Mouse (Mus musculus): Measurements from ENCODE around the gene Usp22. TPM values are rescaled to one million over a fixed set of nuclear protein-coding genes. Genes with fewer than 3 reads are reported as not detected.

Gene Usp22
- polyA plus RNA-seq (2016; fragmentation: Nextera tagmentation; extraction: Ambion mirVana), result 139 and 168 TPM in 2 replicates

- no peaks in the 10 kb centered on the region; the same call in 1 of the 2 replicates for H3K27me3 ChIP-seq (ENCODE audit: low read depth, poor library complexity, severe bottlenecking)
- WGBS, result under 1% methylated on average over 69 of the region's 69 CpGs
- H3K9me3 ChIP-seq (replicated peaks), result no peaks in the 10 kb centered on the region
- H3K36me3 ChIP-seq, result peaks cover 16% of the 10 kb centered on the region
- DNase-seq (ENCODE audit: low spot score), result peak; percentile 97
- H3K4me1 ChIP-seq, result peaks cover 21% of the 10 kb centered on the region
- peak within 1 kb of the TSS; percentile 78 for H3K4me3 ChIP-seq
- H3K27ac ChIP-seq, result peak within 1 kb of the TSS; percentile 98
These were observed at the start of gene Usp22 for GRCm38 (mm10) chr11:61174821-61175658. Gene Usp22, minus strand, starts transcription at chr11:61175055.

- WGBS, result 80% methylated on average over 6 of the region's 6 CpGs
- H3K27me3 ChIP-seq (ENCODE audit: low read depth, poor library complexity, severe bottlenecking), result no peaks in the 10 kb centered on the region
- DNase-seq (ENCODE audit: low spot score), result no peak
- no peaks in the 10 kb centered on the region for H3K9me3 ChIP-seq (replicated peaks)
- H3K4me3 ChIP-seq, result no peak overlapping the region
- no peak overlapping the region for H3K27ac ChIP-seq
- H3K36me3 ChIP-seq, result no peaks in the 10 kb centered on the region
- no peaks in the 10 kb centered on the region; the same call in 1 of the 2 replicates for H3K4me1 ChIP-seq
These were observed 49.4 kb upstream of the Usp22 start for GRCm38 (mm10) chr11:61224234-61224744.

GRCm38 (mm10) chr11:61222971-61223745 lies 48.3 kb upstream of the Usp22 start:
- H3K27me3 ChIP-seq (ENCODE audit: low read depth, poor library complexity, severe bottlenecking), result no peaks in the 10 kb centered on the region
- no peaks in the 10 kb centered on the region for H3K9me3 ChIP-seq (replicated peaks)
- 92% methylated on average over 9 of the region's 9 CpGs for WGBS
- DNase-seq (ENCODE audit: low spot score), result no peak
- no peaks in the 10 kb centered on the region; the same call in 1 of the 2 replicates for H3K4me1 ChIP-seq
- no peaks in the 10 kb centered on the region for H3K36me3 ChIP-seq
- H3K27ac ChIP-seq, result no peak overlapping the region
- no peak overlapping the region for H3K4me3 ChIP-seq

- no peak overlapping the region for H3K27ac ChIP-seq
- no peaks in the 10 kb centered on the region for H3K36me3 ChIP-seq
- no peaks in the 10 kb centered on the region for H3K27me3 ChIP-seq (ENCODE audit: low read depth, poor library complexity, severe bottlenecking)
- no peaks in the 10 kb centered on the region for H3K9me3 ChIP-seq (replicated peaks)
- H3K4me3 ChIP-seq, result no peak overlapping the region
- DNase-seq (ENCODE audit: low spot score), result no peak
- WGBS, result 41% methylated on average over 1 of the region's 1 CpGs
- no peaks in the 10 kb centered on the region; the same call in 1 of the 2 replicates for H3K4me1 ChIP-seq
These were observed 47.2 kb upstream of the Usp22 start for GRCm38 (mm10) chr11:61222007-61222406.

GRCm38 (mm10) chr11:61220156-61220881 lies 45.5 kb upstream of the Usp22 start:
- whole genome bisulfite sequencing, result 72% methylated on average over 9 of the region's 9 CpGs
- H3K36me3 ChIP-seq, result no peaks in the 10 kb centered on the region
- H3K9me3 ChIP-seq (replicated peaks), result no peaks in the 10 kb centered on the region
- H3K4me3 ChIP-seq, result no peak overlapping the region
- H3K4me1 ChIP-seq, result no peaks in the 10 kb centered on the region; the same call in 1 of the 2 replicates
- H3K27me3 ChIP-seq (ENCODE audit: low read depth, poor library complexity, severe bottlenecking), result no peaks in the 10 kb centered on the region
- no peak overlapping the region for H3K27ac ChIP-seq
- DNase-seq (ENCODE audit: low spot score), result no peak

GRCm38 (mm10) chr11:61215936-61216335 lies 41.1 kb upstream of the Usp22 start:
- no peaks in the 10 kb centered on the region for H3K36me3 ChIP-seq
- H3K27ac ChIP-seq, result no peak overlapping the region
- 84% methylated on average over 3 of the region's 3 CpGs for WGBS
- no peaks in the 10 kb centered on the region for H3K9me3 ChIP-seq (replicated peaks)
- H3K4me1 ChIP-seq, result no peaks in the 10 kb centered on the region
- no peak overlapping the region for H3K4me3 ChIP-seq
- H3K27me3 ChIP-seq (ENCODE audit: low read depth, poor library complexity, severe bottlenecking), result peaks cover 32% of the 10 kb centered on the region
- DNase-seq (ENCODE audit: low spot score), result no peak

GRCm38 (mm10) chr11:61212102-61212501 lies 37.2 kb upstream of the Usp22 start:
- Histone ChIP-seq H3K4me3 (no peak overlapping the region), H3K27ac (no peak overlapping the region), H3K36me3 (no peaks in the 10 kb centered on the region), H3K27me3 (ENCODE audit: low read depth, poor library complexity, severe bottlenecking) (peaks cover 57% of the 10 kb centered on the region), H3K4me1 (peaks cover 10% of the 10 kb centered on the region), H3K9me3 (replicated peaks) (no peaks in the 10 kb centered on the region)
- DNase-seq (ENCODE audit: low spot score), result peak; percentile 37
- 35% methylated on average over 20 of the region's 20 CpGs for WGBS

- no peak overlapping the region for H3K4me3 ChIP-seq
- 0 out of 2 replicates have a peak overlapping the region, but pooled peaks have one; percentile 59 for H3K27ac ChIP-seq
These were observed 33.5 kb upstream of the Usp22 start for GRCm38 (mm10) chr11:61208316-61208715.

GRCm38 (mm10) chr11:61207487-61208246 lies 32.8 kb upstream of the Usp22 start, which contains the start of gene Aldh3a1:
Gene Aldh3a1, plus strand, starts transcription at chr11:61207537.
- Histone ChIP-seq H3K36me3 (no peaks in the 10 kb centered on the region), H3K4me3 (no peak within 1 kb of the TSS), H3K4me1 (peaks cover 15% of the 10 kb centered on the region), H3K27me3 (ENCODE audit: low read depth, poor library complexity, severe bottlenecking) (peaks cover 41% of the 10 kb centered on the region), H3K9me3 (replicated peaks) (no peaks in the 10 kb centered on the region), H3K27ac (peak within 1 kb of the TSS; percentile 59)
- 81% methylated on average over 10 of the region's 10 CpGs for WGBS
- DNase-seq (ENCODE audit: low spot score), result no peak

More at GRCm38 (mm10) chr11:61208316-61208715, 33.5 kb upstream of the Usp22 start:
- Histone ChIP-seq H3K9me3 (replicated peaks) (no peaks in the 10 kb centered on the region), H3K36me3 (no peaks in the 10 kb centered on the region), H3K27me3 (ENCODE audit: low read depth, poor library complexity, severe bottlenecking) (peaks cover 48% of the 10 kb centered on the region), H3K4me1 (peaks cover 15% of the 10 kb centered on the region)
- no peak for DNase-seq (ENCODE audit: low spot score)
- WGBS, result 87% methylated on average over 10 of the region's 10 CpGs

- Histone ChIP-seq H3K4me3 (no peak overlapping the region), H3K36me3 (no peaks in the 10 kb centered on the region), H3K27me3 (ENCODE audit: low read depth, poor library complexity, severe bottlenecking) (peaks cover 26% of the 10 kb centered on the region), H3K27ac (no peak overlapping the region), H3K9me3 (replicated peaks) (no peaks in the 10 kb centered on the region), H3K4me1 (peaks cover 15% of the 10 kb centered on the region)
- 95% methylated on average over 3 of the region's 3 CpGs for WGBS
- no peak for DNase-seq (ENCODE audit: low spot score)
These were observed 31.3 kb upstream of the Usp22 start for GRCm38 (mm10) chr11:61206136-61206535.

- Histone ChIP-seq H3K27ac (no peak overlapping the region), H3K4me1 (peaks cover 15% of the 10 kb centered on the region), H3K4me3 (no peak overlapping the region), H3K36me3 (no peaks in the 10 kb centered on the region), H3K9me3 (replicated peaks) (no peaks in the 10 kb centered on the region), H3K27me3 (ENCODE audit: low read depth, poor library complexity, severe bottlenecking) (peaks cover 18% of the 10 kb centered on the region)
- no peak for DNase-seq (ENCODE audit: low spot score)
- 90% methylated on average over 10 of the region's 10 CpGs for WGBS
These were observed 30.5 kb upstream of the Usp22 start for GRCm38 (mm10) chr11:61205167-61205950.

All from limb, embryonic 10.5 days (tissue).